Mouse (Mus musculus) limb, embryonic 14.5 days (tissue): ENCODE measurements at regions not wholly inside any gene's neighbourhood (a gene's known extent, or its start where the extent isn't known, plus 50 kb on each side); places are given as distances from the start of the nearest gene placed in this dataset.

Experiments
- ATAC-seq: fragments of 200-750 bp; cut with Nextera tagmentation; 2 replicates; pipeline ENCODE4 v1.8.0; 2017; ENCODE audit warnings: low read depth, moderate number of reproducible peaks, moderate TSS enrichment; ENCODE audit not compliant: low FRiP score
- DNase-seq: peaks from one replicate; pipeline ENCODE4 v3.0.0-alpha.2; 2015; ENCODE audit warnings: low spot score
- H3K27ac ChIP-seq: fragments of 300-500 bp; sonication (generic); replicated peaks from 2 replicates; pipeline ENCODE4 v1.5.1; 2014; ENCODE audit warnings: low read depth, mild to moderate bottlenecking, low read length, moderate library complexity, mixed read lengths
- H3K27me3 ChIP-seq: fragments of 300-500 bp; sonication (generic); 2 replicates; pipeline ENCODE4 v1.6.1; 2014; ENCODE audit warnings: low read length, mixed read lengths; ENCODE audit not compliant: control insufficient read depth, insufficient read depth
- H3K36me3 ChIP-seq: fragments of 300-500 bp; sonication (generic); 2 replicates; pipeline ENCODE4 v1.6.1; 2014; ENCODE audit warnings: mild to moderate bottlenecking, low read length, moderate library complexity, mixed read lengths; ENCODE audit not compliant: control insufficient read depth, insufficient read depth
- H3K4me1 ChIP-seq: fragments of 300-500 bp; sonication (generic); 2 replicates; pipeline ENCODE4 v1.6.1; 2014; ENCODE audit warnings: antibody characterized with exemption, low read length, mixed read lengths; ENCODE audit not compliant: control insufficient read depth, insufficient read depth
- H3K4me2 ChIP-seq: fragments of 300-500 bp; sonication (generic); replicated peaks from 2 replicates; pipeline ENCODE4 v1.6.1; 2014; ENCODE audit warnings: low read depth, mild to moderate bottlenecking, low read length, moderate library complexity; ENCODE audit not compliant: severe bottlenecking
- H3K4me3 ChIP-seq: fragments of 300-500 bp; sonication (generic); replicated peaks from 2 replicates; pipeline ENCODE4 v1.5.1; 2014; ENCODE audit warnings: low read length
- H3K9ac ChIP-seq: fragments of 300-500 bp; sonication (generic); 2 replicates; pipeline ENCODE4 v1.6.1; 2014; ENCODE audit warnings: mild to moderate bottlenecking, low read depth, low read length, moderate library complexity; ENCODE audit not compliant: severe bottlenecking
- H3K9me3 ChIP-seq: fragments of 300-500 bp; sonication (generic); 2 replicates; pipeline ENCODE4 v1.6.1; 2016; ENCODE audit warnings: low read length; ENCODE audit not compliant: control insufficient read depth
- POLR2A ChIP-seq: fragments of 200-500 bp; IDR thresholded peaks from 2 replicates; pipeline ENCODE4 v1.8.0; 2012; ENCODE audit warnings: inconsistent platforms, mild to moderate bottlenecking, moderate library complexity, borderline replicate concordance; ENCODE audit not compliant: insufficient read depth, insufficient read length; ENCODE audit errors: extremely low read depth
- WGBS: fragments of 180-500 bp; shearing (Covaris S2); extraction: QIAGEN DNeasy Blood & Tissue Kit; methylation state at CpG from one replicate; pipeline ENCODE4 v1.1.7; 2014; 5-methylcytosine and 5-hydroxymethylcytosine counted together

DNA sequence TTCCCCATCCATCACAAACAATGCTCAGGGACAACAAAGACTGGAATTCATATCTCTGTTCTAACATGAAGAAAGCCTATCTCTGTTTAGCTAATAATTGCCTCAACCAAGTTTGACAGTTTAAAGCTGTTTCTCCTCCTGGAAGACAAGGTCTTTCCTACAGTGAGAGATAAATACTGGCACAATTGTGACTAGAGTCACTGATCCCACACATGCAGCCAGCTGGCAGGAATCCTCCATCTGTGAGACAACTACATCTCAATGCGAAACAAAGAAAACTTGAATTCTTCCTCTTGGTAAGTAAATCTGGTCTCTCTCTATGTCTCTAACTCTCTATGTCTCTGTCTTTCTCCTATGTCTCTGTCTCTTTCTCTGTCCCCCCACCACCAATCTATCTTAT lies 239.1 kb upstream of the Nsun2 start:
- DNase-seq (no peak), ATAC-seq (no peak)
- 95% methylated on average over 1 of the region's 1 CpGs for WGBS
- no peaks in the 10 kb centered on the region for H3K4me1 ChIP-seq
- no peak overlapping the region for H3K27ac ChIP-seq
- H3K9me3 ChIP-seq: 0 out of 2 replicates have a peak, but pooled peaks cover 4% of the 10 kb centered on the region
- TF ChIP-seq POLR2A: no peak
- H3K36me3 ChIP-seq: no peaks in the 10 kb centered on the region
- H3K9ac ChIP-seq: no peak overlapping the region
- no peak overlapping the region for H3K4me3 ChIP-seq
- H3K27me3 ChIP-seq: no peaks in the 10 kb centered on the region
- no peak overlapping the region for H3K4me2 ChIP-seq

GRCm38 (mm10) chr13:69303316-69303715 lies 230.2 kb upstream of the Nsun2 start:
- H3K27me3 ChIP-seq: no peaks in the 10 kb centered on the region
- 88% methylated on average over 2 of the region's 2 CpGs for WGBS
- H3K9ac ChIP-seq: no peak overlapping the region
- TF ChIP-seq POLR2A: no peak
- no peak overlapping the region for H3K27ac ChIP-seq
- ATAC-seq (no peak), DNase-seq (no peak)
- no peaks in the 10 kb centered on the region for H3K9me3 ChIP-seq
- no peaks in the 10 kb centered on the region for H3K4me1 ChIP-seq
- H3K4me2 ChIP-seq: no peak overlapping the region
- no peaks in the 10 kb centered on the region for H3K36me3 ChIP-seq
- H3K4me3 ChIP-seq: no peak overlapping the region

- H3K36me3 ChIP-seq: no peaks in the 10 kb centered on the region
- no peak for DNase-seq
These were observed 203.0 kb upstream of the Nsun2 start for GRCm38 (mm10) chr13:69330412-69331000.

DNA sequence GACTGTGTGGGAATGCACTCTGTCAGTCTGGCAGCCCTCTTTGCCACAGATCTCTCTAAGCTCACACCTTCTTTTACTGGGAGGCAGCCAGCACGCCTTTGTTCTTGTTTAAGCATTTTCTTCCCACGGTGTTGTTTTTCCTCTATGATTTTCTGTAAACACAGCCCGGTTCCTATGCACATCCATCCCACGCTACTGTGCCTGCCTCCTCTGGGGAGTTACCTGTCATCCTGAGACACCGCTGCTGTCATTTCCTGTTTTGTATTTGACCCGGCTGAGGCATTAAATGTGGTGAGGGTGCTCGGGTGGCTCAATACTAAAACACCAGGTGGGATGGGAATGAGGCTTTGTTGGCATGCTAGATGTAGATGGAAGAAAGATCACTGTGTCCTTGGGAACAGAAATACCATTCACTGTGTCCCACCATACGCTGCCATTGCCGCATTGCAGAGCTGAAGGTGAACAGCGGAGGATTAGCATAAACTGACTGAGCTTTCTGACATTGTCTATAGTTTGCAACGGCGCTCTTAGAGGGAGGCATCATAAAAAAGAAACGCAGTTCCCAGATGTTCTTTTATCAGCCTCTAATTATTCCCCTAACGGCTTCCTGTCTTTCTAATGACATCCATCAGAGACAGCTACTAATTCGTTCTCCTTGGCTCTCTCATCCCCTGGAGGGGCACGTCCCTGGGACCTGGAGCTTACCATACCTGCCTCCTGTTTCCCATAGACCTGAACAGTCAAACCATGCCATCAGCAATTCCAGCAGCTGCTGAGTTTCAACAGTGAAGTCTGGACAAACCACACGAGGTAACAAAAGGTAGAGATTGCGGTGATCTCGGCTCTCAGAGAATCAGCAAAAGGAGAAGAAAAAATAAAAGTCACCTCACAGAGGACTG lies 201.8 kb upstream of the Nsun2 start:
- Histone ChIP-seq H3K27ac (no peak overlapping the region), H3K36me3 (no peaks in the 10 kb centered on the region), H3K9ac (no peak overlapping the region), H3K9me3 (no peaks in the 10 kb centered on the region), H3K27me3 (no peaks in the 10 kb centered on the region), H3K4me1 (no peaks in the 10 kb centered on the region), H3K4me2 (no peak overlapping the region), H3K4me3 (no peak overlapping the region)
- no peak for DNase-seq
- ATAC-seq: no peak
- 34% methylated on average over 19 of the region's 19 CpGs for WGBS
- no peak for TF ChIP-seq POLR2A

More at GRCm38 (mm10) chr13:69330412-69331000, 203.0 kb upstream of the Nsun2 start:
- no peak for TF ChIP-seq POLR2A
- no peaks in the 10 kb centered on the region for H3K4me1 ChIP-seq
- no peak overlapping the region for H3K9ac ChIP-seq
- no peaks in the 10 kb centered on the region for H3K27me3 ChIP-seq
- H3K4me2 ChIP-seq: no peak overlapping the region
- H3K9me3 ChIP-seq: no peaks in the 10 kb centered on the region
- no peak overlapping the region for H3K27ac ChIP-seq
- H3K4me3 ChIP-seq: no peak overlapping the region
- ATAC-seq: no peak
- 76% methylated on average over 8 of the region's 8 CpGs for WGBS

GRCm38 (mm10) chr13:69343806-69344205 lies 189.7 kb upstream of the Nsun2 start:
- no peak overlapping the region for H3K9ac ChIP-seq
- H3K9me3 ChIP-seq: no peaks in the 10 kb centered on the region
- no peak for DNase-seq
- no peak for TF ChIP-seq POLR2A
- H3K36me3 ChIP-seq: no peaks in the 10 kb centered on the region
- no peak for ATAC-seq
- H3K27me3 ChIP-seq: no peaks in the 10 kb centered on the region
- no peaks in the 10 kb centered on the region for H3K4me1 ChIP-seq
- no peak overlapping the region for H3K4me2 ChIP-seq
- no peak overlapping the region for H3K4me3 ChIP-seq
- no peak overlapping the region for H3K27ac ChIP-seq
